Mouse (Mus musculus) bone marrow macrophage, adult 2 months (primary cell): Measurements from ENCODE around the gene Fkbp1a. TPM values are rescaled to one million over a fixed set of nuclear protein-coding genes. Genes with fewer than 3 reads are reported as not detected.
A peak's percentile ranks its signal among the peaks of the same experiment; 100 is the strongest.

Source experiments
- H3K27ac ChIP-seq: 2 replicates; pipeline ENCODE4 v1.5.1; 2012; ENCODE audit warnings: low read depth, low read length; ENCODE audit not compliant: insufficient read depth
- H3K4me1 ChIP-seq: 2 replicates; pipeline ENCODE4 v1.6.1; 2012; ENCODE audit warnings: low read length; ENCODE audit not compliant: control insufficient read depth, insufficient read depth
- H3K4me3 ChIP-seq: 2 replicates; pipeline ENCODE4 v1.5.1; 2012; ENCODE audit warnings: mild to moderate bottlenecking, low read length, moderate library complexity; ENCODE audit not compliant: insufficient read depth
- CTCF ChIP-seq: IDR thresholded peaks from 2 replicates; pipeline ENCODE4 v1.5.1; 2012; ENCODE audit warnings: low read depth, mild to moderate bottlenecking, low read length, moderate library complexity
- POLR2A ChIP-seq: IDR thresholded peaks from 2 replicates; pipeline ENCODE4 v1.6.1; 2012; ENCODE audit warnings: mild to moderate bottlenecking, low read depth, low read length, borderline replicate concordance
- polyA plus RNA-seq: library from polyadenylated mRNA; stranded (reverse); fragments of >200 nt; gene quantifications from 2 replicates; pipeline ENCODE4 v1.2.4, GENCODE M21; 2012; ENCODE audit not compliant: missing spikeins, insufficient read depth, insufficient read length

Fkbp1a gene
- 184 and 197 TPM in 2 replicates for polyA plus RNA-seq

DNA sequence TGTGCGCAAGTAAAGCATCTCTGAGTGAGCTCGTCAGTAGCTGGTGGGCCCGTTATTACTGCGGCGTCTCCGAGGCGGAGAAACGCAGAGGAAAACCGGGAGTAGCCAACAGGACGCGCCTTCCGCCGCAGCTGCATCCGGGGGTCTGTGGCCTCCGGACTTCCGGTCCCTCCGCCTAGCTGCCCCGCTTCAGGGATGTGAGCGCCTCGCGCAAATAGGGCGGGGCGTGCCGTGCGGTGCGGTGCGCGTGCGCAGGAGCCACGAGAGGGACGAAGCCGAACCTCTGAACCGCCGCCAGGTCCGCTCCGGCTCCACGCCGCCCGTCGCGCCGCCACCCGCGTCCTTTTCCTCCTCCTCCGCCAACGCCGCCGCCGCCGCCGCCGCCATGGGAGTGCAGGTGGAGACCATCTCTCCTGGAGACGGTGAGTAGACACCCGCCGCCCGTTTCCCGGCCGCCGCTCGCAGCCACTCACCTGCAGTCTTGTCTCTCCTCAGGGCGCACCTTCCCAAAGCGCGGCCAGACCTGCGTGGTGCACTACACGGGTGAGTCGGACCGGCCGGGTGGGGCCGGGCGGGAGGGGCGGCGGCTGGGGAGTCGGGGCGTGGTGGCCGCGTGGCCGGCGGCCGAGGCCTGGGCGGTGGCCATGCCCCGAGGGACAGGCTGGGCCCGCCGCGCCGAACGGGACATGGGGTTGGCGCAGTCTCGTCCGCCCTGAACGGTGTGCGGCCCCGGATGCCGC, at the start of gene Fkbp1a:
Gene Fkbp1a (plus strand): TSS at position 161 of the 740 bp plus-strand sequence.
- H3K27ac ChIP-seq = peak within 1 kb of the TSS; percentile 65
- peaks cover 37% of the 10 kb centered on the region for H3K4me1 ChIP-seq
- no peak for TF ChIP-seq CTCF
- no peak for TF ChIP-seq POLR2A
- peak within 1 kb of the TSS; percentile 81 for H3K4me3 ChIP-seq

DNA sequence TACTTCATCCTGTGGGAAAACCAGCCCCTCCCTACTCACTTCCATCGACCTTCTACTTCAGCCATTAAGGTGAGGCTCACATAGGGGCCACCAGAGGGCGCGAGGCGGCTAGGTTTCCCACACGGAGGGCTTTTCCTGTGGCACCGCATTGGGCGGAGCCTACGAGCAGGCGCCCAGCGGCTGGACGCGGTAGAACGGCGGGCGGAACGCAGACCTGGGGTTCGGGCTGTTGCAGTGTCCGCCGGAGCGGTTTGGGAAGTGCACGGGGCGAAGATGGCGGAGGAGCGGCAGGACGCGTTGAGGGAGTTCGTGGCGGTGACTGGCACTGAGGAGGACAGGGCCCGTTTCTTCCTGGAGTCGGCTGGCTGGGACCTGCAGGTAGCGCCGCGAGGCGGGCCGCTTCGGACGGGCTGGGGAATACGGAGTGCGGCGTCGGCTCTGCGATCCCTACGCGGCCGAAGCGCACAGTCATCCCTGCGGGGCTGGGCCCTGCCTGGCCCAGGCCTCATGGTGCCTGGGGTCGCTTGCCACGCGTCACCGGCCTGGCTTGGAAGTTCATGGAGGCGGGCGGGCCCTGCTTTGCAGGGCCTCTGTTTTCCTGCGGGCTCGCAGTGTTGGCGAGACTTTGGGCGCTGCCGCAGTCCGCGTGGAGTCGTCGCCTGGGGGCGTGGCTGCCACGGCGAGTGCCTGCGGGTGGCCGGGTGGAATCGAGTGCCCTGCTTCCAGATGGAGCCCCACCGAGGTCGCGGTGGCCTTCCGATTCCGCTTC, 48.1 kb upstream of the Fkbp1a start, which contains the start of gene Nsfl1c:
Gene Nsfl1c (plus strand): TSS at position 148 of the 769 bp plus-strand sequence.
- Histone ChIP-seq H3K27ac (no peak within 1 kb of the TSS), H3K4me1 (peaks cover 2% of the 10 kb centered on the region; the same call in 1 of the 2 replicates), H3K4me3 (peak within 1 kb of the TSS; percentile 89)
- TF ChIP-seq POLR2A = no peak
- peak; percentile 83 for TF ChIP-seq CTCF

DNA sequence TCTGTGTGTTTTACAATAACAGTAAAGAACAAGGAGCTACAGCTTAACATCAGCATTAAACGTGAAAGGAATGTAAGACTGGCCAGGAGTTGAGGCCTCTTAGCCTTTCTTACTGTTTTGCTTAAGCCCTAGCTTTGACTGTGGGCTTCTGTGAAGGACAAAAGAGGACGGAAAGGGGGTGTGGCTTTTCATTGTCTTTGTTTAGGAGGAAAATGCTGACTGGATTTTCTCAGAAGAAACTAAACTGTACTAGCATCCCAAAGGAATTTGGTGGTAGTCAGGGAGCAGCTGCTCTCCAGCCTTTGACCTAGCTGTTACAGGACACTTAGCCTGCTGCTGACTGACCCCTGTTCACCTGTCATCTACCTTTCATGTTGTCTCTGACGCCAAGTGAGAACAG, 43.9 kb upstream of the Fkbp1a start:
- Histone ChIP-seq H3K4me1 (peaks cover 2% of the 10 kb centered on the region; the same call in 1 of the 2 replicates), H3K27ac (no peak overlapping the region), H3K4me3 (no peak overlapping the region)
- TF ChIP-seq POLR2A (no peak), CTCF (no peak)

DNA sequence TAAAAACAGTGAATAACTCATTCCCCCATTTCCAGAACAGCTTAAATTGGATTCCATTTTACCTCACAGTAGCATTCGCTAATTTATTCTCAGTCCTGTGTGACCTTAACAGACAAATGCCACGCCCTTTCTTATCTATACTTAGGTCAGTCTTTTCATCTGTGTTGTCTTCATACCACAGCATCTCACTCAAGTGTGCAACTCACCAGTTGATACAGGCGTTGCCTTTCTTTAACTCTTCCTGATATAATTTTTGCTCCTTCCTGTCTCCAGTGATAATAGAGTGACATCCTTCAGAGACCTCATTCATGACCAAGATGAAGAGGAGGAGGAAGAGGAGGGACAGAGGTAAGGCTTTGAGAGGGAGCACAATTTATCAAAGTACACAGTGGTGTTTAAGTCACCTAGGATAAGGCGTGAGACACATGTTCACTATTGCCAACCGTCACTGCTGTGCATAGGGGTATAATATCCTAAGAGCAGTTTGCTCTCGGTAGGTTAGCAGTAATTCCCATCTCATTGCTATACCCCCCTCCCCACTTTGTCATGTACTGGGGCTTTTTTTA, 41.8 kb upstream of the Fkbp1a start:
- H3K4me3 ChIP-seq = no peak overlapping the region
- TF ChIP-seq CTCF = no peak
- TF ChIP-seq POLR2A = no peak
- H3K4me1 ChIP-seq = no peaks in the 10 kb centered on the region

GRCm38 (mm10) chr2:151504226-151504625, 38.1 kb upstream of the Fkbp1a start:
- Histone ChIP-seq H3K27ac (no peak overlapping the region), H3K4me3 (no peak overlapping the region), H3K4me1 (no peaks in the 10 kb centered on the region)
- no peak for TF ChIP-seq POLR2A
- TF ChIP-seq CTCF = no peak

More for the DNA sequence above, 41.8 kb upstream of the Fkbp1a start:
- no peak overlapping the region for H3K27ac ChIP-seq

GRCm38 (mm10) chr2:151512199-151512598, 30.1 kb upstream of the Fkbp1a start:
- H3K4me1 ChIP-seq = no peaks in the 10 kb centered on the region
- no peak overlapping the region for H3K4me3 ChIP-seq
- TF ChIP-seq CTCF (no peak), POLR2A (no peak)
- no peak overlapping the region for H3K27ac ChIP-seq

- Histone ChIP-seq H3K4me3 (no peak overlapping the region), H3K4me1 (no peaks in the 10 kb centered on the region), H3K27ac (no peak overlapping the region)
- TF ChIP-seq CTCF (no peak), POLR2A (no peak)
Measured at GRCm38 (mm10) chr2:151513525-151514285, 28.6 kb upstream of the Fkbp1a start.

GRCm38 (mm10) chr2:151519000-151519399, 23.3 kb upstream of the Fkbp1a start:
- TF ChIP-seq CTCF (no peak), POLR2A (no peak)
- Histone ChIP-seq H3K4me1 (no peaks in the 10 kb centered on the region), H3K27ac (no peak overlapping the region), H3K4me3 (no peak overlapping the region)
